Mouse (Mus musculus) kidney, postnatal 0 days (tissue): Measurements from ENCODE around the gene 2300002M23Rik. TPM values are rescaled to one million over a fixed set of nuclear protein-coding genes. Genes with fewer than 3 reads are reported as not detected.

Experiments
- ATAC-seq: fragments of 200-750 bp; cut with Nextera tagmentation; replicated peaks from 2 replicates; pipeline ENCODE4 v1.8.0; 2017; ENCODE audit warnings: low read depth, moderate number of reproducible peaks, moderate TSS enrichment, moderate library complexity; ENCODE audit not compliant: low FRiP score
- DNase-seq: peaks from one replicate; pipeline ENCODE4 v3.0.0-alpha.2; 2016; ENCODE audit warnings: low spot score
- H3K27ac ChIP-seq: fragments of 300-500 bp; sonication (generic); 2 replicates; pipeline ENCODE4 v1.5.1; 2014; ENCODE audit warnings: mild to moderate bottlenecking
- H3K27me3 ChIP-seq: fragments of 300-500 bp; sonication (generic); 2 replicates; pipeline ENCODE4 v1.6.1; 2014; ENCODE audit warnings: low read length, mixed read lengths; ENCODE audit not compliant: insufficient read depth
- H3K36me3 ChIP-seq: fragments of 300-500 bp; sonication (generic); 2 replicates; pipeline ENCODE4 v1.6.1; 2014; ENCODE audit warnings: low read length, mixed read lengths; ENCODE audit not compliant: insufficient read depth
- H3K4me1 ChIP-seq: fragments of 300-500 bp; sonication (generic); replicated peaks from 2 replicates; pipeline ENCODE4 v1.6.1; 2014; ENCODE audit warnings: antibody characterized with exemption, low read length, mixed read lengths; ENCODE audit not compliant: insufficient read depth
- H3K4me2 ChIP-seq: fragments of 300-500 bp; sonication (generic); 2 replicates; pipeline ENCODE4 v1.6.1; 2014; ENCODE audit warnings: mild to moderate bottlenecking, low read length, moderate library complexity, mixed read lengths
- H3K4me3 ChIP-seq: fragments of 300-500 bp; sonication (generic); replicated peaks from 2 replicates; pipeline ENCODE4 v1.5.1; 2014; ENCODE audit warnings: low read depth, low read length
- H3K9ac ChIP-seq: fragments of 300-500 bp; sonication (generic); 2 replicates; pipeline ENCODE4 v1.6.1; 2014; ENCODE audit warnings: low read depth, low read length
- H3K9me3 ChIP-seq: fragments of 300-500 bp; sonication (generic); replicated peaks from 2 replicates; pipeline ENCODE4 v1.6.1; 2016; ENCODE audit warnings: low read length, inconsistent platforms, mixed read lengths
- CTCF ChIP-seq: IDR thresholded peaks from 2 replicates; pipeline ENCODE4 v1.5.1; 2016; ENCODE audit warnings: antibody characterized with exemption, low read depth, mild to moderate bottlenecking, moderate library complexity
- WGBS: fragments of 180-500 bp; shearing (Covaris S2); extraction: QIAGEN DNeasy Blood & Tissue Kit; methylation state at CpG from one replicate; pipeline ENCODE4 v1.1.7; 2014; 5-methylcytosine and 5-hydroxymethylcytosine counted together
- polyA plus RNA-seq: library from polyadenylated mRNA; unstranded; fragments of >200 nt; fragmentation: Nextera tagmentation; extraction: Ambion mirVana; gene quantifications from 2 replicates; pipeline ENCODE4 v1.2.1, GENCODE M21; 2015

Gene 2300002M23Rik
- polyA plus RNA-seq, 1 experiment from 2014 or later = not detected

DNA sequence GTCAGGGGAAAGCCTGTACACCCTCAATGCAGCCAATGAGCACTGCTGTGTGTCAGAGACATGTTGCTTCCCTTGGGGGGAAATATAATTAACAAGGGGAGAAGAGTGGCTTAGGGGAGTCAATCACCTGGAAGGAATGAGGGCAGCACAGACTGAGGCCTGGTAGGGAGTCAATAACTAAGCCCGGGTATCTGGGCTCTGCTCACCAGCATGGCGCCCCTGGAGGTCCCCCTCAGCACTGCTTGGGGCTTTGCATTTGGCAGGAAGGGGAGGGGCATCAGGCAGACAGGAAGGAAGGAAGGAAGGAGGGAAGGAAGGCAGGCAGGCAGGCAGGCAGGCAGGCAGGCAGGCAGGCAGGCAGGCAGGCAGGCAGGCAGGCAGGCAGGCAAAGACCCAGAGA lies 19.8 kb upstream of the 2300002M23Rik start:
- Histone ChIP-seq H3K27me3 (no peaks in the 10 kb centered on the region), H3K9ac (no peak overlapping the region), H3K36me3 (no peaks in the 10 kb centered on the region), H3K27ac (no peak overlapping the region), H3K4me1 (no peaks in the 10 kb centered on the region), H3K4me3 (no peak overlapping the region), H3K4me2 (no peak overlapping the region), H3K9me3 (no peaks in the 10 kb centered on the region)
- no peak for DNase-seq
- WGBS = 67% methylated on average over 2 of the region's 2 CpGs
- no peak for TF ChIP-seq CTCF
- ATAC-seq = no peak

DNA sequence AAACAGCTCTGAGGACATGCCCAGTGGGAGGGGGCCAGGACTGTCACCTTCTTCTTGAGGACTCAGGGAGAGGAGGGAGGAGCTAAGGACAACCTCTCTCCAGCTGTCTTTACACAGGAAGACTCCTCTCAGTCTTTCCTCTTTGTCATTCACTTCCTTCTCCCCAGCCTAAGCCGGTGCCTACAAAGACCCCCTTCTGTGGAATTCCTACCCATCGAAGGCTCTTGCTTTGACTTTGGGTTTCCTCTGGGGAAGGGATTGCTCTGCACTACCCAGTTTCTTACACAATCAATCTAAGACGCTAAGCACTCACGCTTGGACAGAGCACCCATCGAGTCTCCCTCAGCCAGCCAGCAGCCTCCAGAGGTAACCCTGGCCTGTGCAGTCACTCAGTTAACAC lies 18.6 kb upstream of the 2300002M23Rik start:
- Histone ChIP-seq H3K36me3 (no peaks in the 10 kb centered on the region), H3K9me3 (no peaks in the 10 kb centered on the region), H3K27me3 (no peaks in the 10 kb centered on the region), H3K4me2 (no peak overlapping the region), H3K4me1 (no peaks in the 10 kb centered on the region), H3K4me3 (no peak overlapping the region), H3K27ac (0 out of 2 replicates have a peak overlapping the region, but pooled peaks have one; percentile 19), H3K9ac (no peak overlapping the region)
- no peak for TF ChIP-seq CTCF
- ATAC-seq = no peak
- DNase-seq = no peak
- 40% methylated on average over 5 of the region's 5 CpGs for WGBS

DNA sequence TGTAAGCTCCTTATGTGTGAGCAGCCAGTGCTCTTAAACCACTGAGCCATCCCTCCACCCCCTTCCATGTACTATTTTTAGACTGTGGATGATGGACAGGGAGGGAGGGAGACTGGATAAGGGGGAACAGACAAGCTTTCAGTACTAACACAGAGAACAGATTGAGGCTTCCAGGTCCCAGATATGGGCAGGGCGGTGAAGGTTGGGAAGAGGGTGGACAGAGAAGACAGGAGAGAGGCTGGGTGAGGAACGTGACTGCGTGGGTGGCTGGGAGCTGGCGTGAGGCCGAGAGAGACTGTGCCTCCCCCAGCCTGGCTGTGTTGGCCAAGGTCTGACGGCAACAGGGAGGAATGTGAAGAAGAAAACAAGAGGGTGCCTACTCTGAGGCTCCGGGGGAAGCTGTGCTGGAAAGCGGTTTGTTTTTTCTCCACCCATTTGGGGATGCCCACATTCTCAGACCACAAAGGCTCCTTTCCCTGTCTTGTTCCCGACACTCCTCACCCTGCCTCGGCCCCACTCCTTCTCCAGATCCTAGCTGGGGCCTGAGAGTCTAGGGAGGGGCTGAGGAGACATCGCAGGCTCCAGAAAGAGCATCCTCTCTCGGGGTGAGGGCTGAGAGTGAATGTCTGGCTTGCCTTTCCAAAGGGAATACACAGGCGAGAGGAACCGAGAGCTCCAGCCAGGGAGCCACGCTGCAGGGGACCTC lies 17.7 kb upstream of the 2300002M23Rik start:
- WGBS = 32% methylated on average over 15 of the region's 15 CpGs

DNA sequence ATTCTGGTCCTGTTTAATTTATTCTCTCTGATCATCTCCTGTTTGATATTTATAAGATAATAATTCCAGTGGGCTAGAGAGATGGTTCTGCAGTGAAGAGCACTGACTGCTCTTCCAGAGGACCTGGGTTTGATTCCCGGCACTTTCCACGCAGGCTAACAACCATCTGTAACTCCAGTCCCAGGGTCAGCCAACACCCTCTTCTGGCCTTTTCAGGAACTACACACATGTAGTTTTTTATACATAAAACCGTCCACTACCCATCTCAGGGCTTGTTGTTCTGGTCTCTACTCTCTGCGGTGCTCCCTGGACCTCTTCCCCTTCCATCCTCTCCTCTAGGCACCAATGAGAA lies 17.1 kb upstream of the 2300002M23Rik start:
- Histone ChIP-seq H3K4me3 (no peak overlapping the region), H3K27ac (peak overlapping the region; percentile 54; the same call in 1 of the 2 replicates), H3K9ac (no peak overlapping the region), H3K36me3 (no peaks in the 10 kb centered on the region), H3K4me2 (no peak overlapping the region), H3K4me1 (no peaks in the 10 kb centered on the region), H3K9me3 (no peaks in the 10 kb centered on the region), H3K27me3 (no peaks in the 10 kb centered on the region)
- WGBS = 95% methylated on average over 4 of the region's 4 CpGs
- DNase-seq (no peak), ATAC-seq (no peak)
- 0 out of 2 replicates have a peak, but pooled peaks have one; percentile 18 for TF ChIP-seq CTCF

More for the DNA sequence above, 17.7 kb upstream of the 2300002M23Rik start:
- H3K27me3 ChIP-seq = no peaks in the 10 kb centered on the region
- no peak overlapping the region for H3K4me3 ChIP-seq
- H3K27ac ChIP-seq = peak overlapping the region; percentile 54; the same call in 1 of the 2 replicates
- TF ChIP-seq CTCF = no peak
- no peak for ATAC-seq
- peak; percentile 69 for DNase-seq
- no peaks in the 10 kb centered on the region for H3K9me3 ChIP-seq
- 0 out of 2 replicates have a peak overlapping the region, but pooled peaks have one; percentile 7 for H3K4me2 ChIP-seq
- H3K4me1 ChIP-seq = no peaks in the 10 kb centered on the region
- no peaks in the 10 kb centered on the region for H3K36me3 ChIP-seq
- H3K9ac ChIP-seq = no peak overlapping the region

DNA sequence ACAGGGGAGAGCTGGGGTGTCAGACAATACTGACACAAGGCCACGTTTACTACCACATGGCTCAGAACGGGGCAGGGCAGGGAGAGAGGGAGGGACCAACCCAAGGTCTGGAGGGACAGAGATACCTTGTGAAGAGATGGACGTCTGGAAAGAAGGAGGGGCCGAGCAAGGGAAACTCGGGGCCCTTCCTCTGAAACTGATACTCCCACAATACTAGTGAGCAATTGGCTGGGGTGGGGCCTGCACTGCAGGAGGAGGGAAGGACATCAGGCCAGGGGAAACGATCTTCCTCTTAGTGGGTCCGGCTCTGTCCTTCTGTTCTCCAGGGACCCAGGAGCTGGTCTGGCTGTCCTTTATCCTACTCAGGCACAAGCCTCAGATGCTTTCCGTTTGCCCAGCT lies 16.4 kb upstream of the 2300002M23Rik start:
- 22% methylated on average over 8 of the region's 8 CpGs for WGBS
- Histone ChIP-seq H3K9ac (no peak overlapping the region), H3K27me3 (no peaks in the 10 kb centered on the region), H3K4me3 (no peak overlapping the region), H3K4me2 (no peak overlapping the region), H3K27ac (no peak overlapping the region), H3K36me3 (no peaks in the 10 kb centered on the region), H3K4me1 (no peaks in the 10 kb centered on the region), H3K9me3 (no peaks in the 10 kb centered on the region)
- DNase-seq (no peak), ATAC-seq (no peak)
- TF ChIP-seq CTCF = no peak

DNA sequence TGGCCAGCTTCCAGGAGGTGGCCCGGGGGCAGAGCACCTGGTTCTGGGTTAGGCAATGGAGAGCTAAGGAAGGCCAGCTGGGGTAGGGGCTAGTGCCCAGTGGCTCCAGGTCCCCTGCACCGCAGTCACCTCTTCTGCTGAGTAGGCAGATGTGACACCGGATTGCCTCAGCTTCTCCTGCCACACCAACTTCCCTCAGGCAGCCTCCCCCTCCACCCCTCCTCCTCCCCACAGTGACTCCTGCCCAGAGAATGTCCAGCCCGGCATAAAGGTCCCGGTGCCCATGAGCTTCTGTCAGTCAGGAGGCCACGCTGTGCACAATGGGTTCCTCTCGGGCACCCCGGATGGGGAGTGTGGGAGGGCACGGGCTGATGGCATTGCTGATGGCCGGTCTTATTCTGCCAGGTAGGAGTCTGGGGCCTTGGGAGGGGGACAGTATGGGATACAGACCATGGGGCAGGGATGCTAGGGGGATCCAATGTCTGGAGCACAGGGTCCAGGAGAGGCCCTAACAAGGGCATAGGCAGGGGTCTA lies 15.3 kb upstream of the 2300002M23Rik start, which contains the start of gene Cdsn:
Gene Cdsn (plus strand): TSS at position 248 of the 534 bp plus-strand sequence.
- no peaks in the 10 kb centered on the region for H3K9me3 ChIP-seq
- DNase-seq (no peak), ATAC-seq (0 out of 2 replicates have a peak, but pooled peaks have one; percentile 23)
- H3K4me1 ChIP-seq = no peaks in the 10 kb centered on the region
- H3K4me3 ChIP-seq = no peak within 1 kb of the TSS
- no peaks in the 10 kb centered on the region for H3K36me3 ChIP-seq
- no peak for TF ChIP-seq CTCF
- H3K27ac ChIP-seq = no peak within 1 kb of the TSS
- no peaks in the 10 kb centered on the region for H3K27me3 ChIP-seq
- WGBS = 76% methylated on average over 10 of the region's 10 CpGs
- H3K9ac ChIP-seq = no peak within 1 kb of the TSS
- no peak within 1 kb of the TSS for H3K4me2 ChIP-seq
